Mouse (Mus musculus) lung, embryonic 14.5 days (tissue): ENCODE measurements around the gene Kctd19. TPM values are rescaled to one million over a fixed set of nuclear protein-coding genes. Genes with fewer than 3 reads are reported as not detected.

Source experiments
- ATAC-seq: fragments of 200-750 bp; cut with Nextera tagmentation; 2 replicates; pipeline ENCODE4 v1.8.0; 2017; ENCODE audit warnings: mild to moderate bottlenecking, moderate TSS enrichment, moderate library complexity; ENCODE audit not compliant: insufficient read depth
- DNase-seq: peaks from one replicate; pipeline ENCODE4 v3.0.0-alpha.2; 2015
- H3K27ac ChIP-seq: fragments of 300-500 bp; sonication (generic); 2 replicates; pipeline ENCODE4 v1.5.1; 2014; ENCODE audit warnings: low read depth, mild to moderate bottlenecking, moderate library complexity
- H3K27me3 ChIP-seq: fragments of 300-500 bp; sonication (generic); 2 replicates; pipeline ENCODE4 v1.6.1; 2014; ENCODE audit warnings: low read length, control low read depth; ENCODE audit not compliant: insufficient read depth
- H3K36me3 ChIP-seq: fragments of 300-500 bp; sonication (generic); 2 replicates; pipeline ENCODE4 v1.6.1; 2014; ENCODE audit warnings: control low read depth; ENCODE audit not compliant: insufficient read depth
- H3K4me1 ChIP-seq: fragments of 300-500 bp; sonication (generic); 2 replicates; pipeline ENCODE4 v1.6.1; 2014; ENCODE audit warnings: antibody characterized with exemption, control low read depth; ENCODE audit not compliant: insufficient read depth
- H3K4me2 ChIP-seq: fragments of 300-500 bp; sonication (generic); 2 replicates; pipeline ENCODE4 v1.6.1; 2014; ENCODE audit warnings: mild to moderate bottlenecking
- H3K4me3 ChIP-seq: fragments of 300-500 bp; sonication (generic); 2 replicates; pipeline ENCODE4 v1.5.1; 2014; ENCODE audit warnings: low read depth, low read length
- H3K9ac ChIP-seq: fragments of 300-500 bp; sonication (generic); 2 replicates; pipeline ENCODE4 v1.6.1; 2014
- H3K9me3 ChIP-seq: fragments of 300-500 bp; sonication (generic); 2 replicates; pipeline ENCODE4 v1.6.1; 2016; ENCODE audit warnings: low read depth, low read length, control low read depth
- CTCF ChIP-seq: IDR thresholded peaks from 2 replicates; pipeline ENCODE4 v1.5.1; 2016; ENCODE audit warnings: antibody characterized with exemption, low read depth
- WGBS: fragments of 180-500 bp; shearing (Covaris S2); extraction: QIAGEN DNeasy Blood & Tissue Kit; methylation state at CpG from one replicate; pipeline ENCODE4 v1.1.7; 2014; 5-methylcytosine and 5-hydroxymethylcytosine counted together
- polyA plus RNA-seq: library from polyadenylated mRNA; unstranded; fragments of >200 nt; fragmentation: Nextera tagmentation; extraction: Ambion mirVana; gene quantifications from 2 replicates; pipeline ENCODE4 v1.2.1, GENCODE M21; 2014

Gene Kctd19
- polyA plus RNA-seq, 1 experiment from 2014 or later = 0.32 TPM

DNA sequence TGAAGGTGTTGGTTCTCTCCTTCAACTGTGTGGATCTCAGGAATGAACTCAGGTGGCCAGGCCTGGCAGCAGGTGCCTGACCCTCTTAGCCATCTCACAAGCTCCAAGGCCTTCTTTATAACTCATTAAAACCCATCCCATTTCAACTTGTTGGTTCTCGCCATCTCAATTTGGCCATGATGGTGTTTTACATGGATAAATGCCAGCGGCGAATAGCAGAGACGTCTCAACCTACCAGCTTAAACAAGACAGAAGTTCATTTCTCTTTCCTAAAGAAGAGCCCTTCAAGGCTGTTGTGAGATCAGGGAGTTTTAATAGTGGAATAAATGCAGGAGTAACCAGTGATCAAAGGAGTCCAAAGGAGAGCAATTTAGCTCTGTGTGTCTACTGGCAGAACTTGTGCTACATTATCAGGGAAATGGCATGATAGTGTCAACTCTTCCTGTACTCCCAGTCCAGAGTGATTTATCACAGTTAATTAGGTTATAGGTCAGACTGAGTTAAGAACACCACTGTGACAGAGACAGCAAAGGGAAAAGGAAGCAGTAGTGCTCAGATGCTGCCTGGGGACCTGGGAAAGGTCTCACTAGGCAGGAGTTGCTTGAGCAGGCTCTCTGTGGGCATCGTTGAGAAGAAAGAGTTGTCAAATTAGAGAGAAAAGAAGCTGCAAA, 23.9 kb upstream of the Kctd19 start:
- Histone ChIP-seq H3K9ac (no peak overlapping the region), H3K27ac (no peak overlapping the region), H3K4me3 (no peak overlapping the region), H3K27me3 (no peaks in the 10 kb centered on the region), H3K36me3 (no peaks in the 10 kb centered on the region), H3K4me1 (peaks cover 7% of the 10 kb centered on the region; the same call in 1 of the 2 replicates), H3K9me3 (no peaks in the 10 kb centered on the region), H3K4me2 (no peak overlapping the region)
- ATAC-seq (no peak), DNase-seq (no peak)
- WGBS = 73% methylated on average over 5 of the region's 5 CpGs
- TF ChIP-seq CTCF = no peak

- H3K9me3 ChIP-seq = no peaks in the 10 kb centered on the region
- no peak overlapping the region for H3K9ac ChIP-seq
- H3K27ac ChIP-seq = no peak overlapping the region; the same call in 1 of the 2 replicates
- WGBS = 71% methylated on average over 5 of the region's 5 CpGs
- H3K4me3 ChIP-seq = no peak overlapping the region
- ATAC-seq = no peak
- no peak for DNase-seq
- H3K36me3 ChIP-seq = no peaks in the 10 kb centered on the region
- peaks cover 7% of the 10 kb centered on the region; the same call in 1 of the 2 replicates for H3K4me1 ChIP-seq
- TF ChIP-seq CTCF = no peak
- H3K27me3 ChIP-seq = no peaks in the 10 kb centered on the region
- no peak overlapping the region for H3K4me2 ChIP-seq
Measured at GRCm38 (mm10) chr8:105436218-105436617, 22.9 kb upstream of the Kctd19 start.

- Histone ChIP-seq H3K36me3 (no peaks in the 10 kb centered on the region), H3K9ac (no peak overlapping the region), H3K27ac (no peak overlapping the region), H3K4me3 (no peak overlapping the region), H3K4me2 (no peak overlapping the region), H3K4me1 (peaks cover 7% of the 10 kb centered on the region; the same call in 1 of the 2 replicates), H3K27me3 (no peaks in the 10 kb centered on the region), H3K9me3 (no peaks in the 10 kb centered on the region)
- no peak for TF ChIP-seq CTCF
- no peak for DNase-seq
- ATAC-seq = no peak
- 60% methylated on average over 5 of the region's 5 CpGs for WGBS
Measured at GRCm38 (mm10) chr8:105434136-105434535, 20.8 kb upstream of the Kctd19 start.

- H3K27ac ChIP-seq = no peak overlapping the region
- no peak overlapping the region for H3K9ac ChIP-seq
- no peak overlapping the region for H3K4me2 ChIP-seq
- no peak for ATAC-seq
- DNase-seq = no peak
- no peaks in the 10 kb centered on the region for H3K27me3 ChIP-seq
- no peak for TF ChIP-seq CTCF
- 48% methylated on average over 5 of the region's 5 CpGs for WGBS
- H3K4me3 ChIP-seq = no peak overlapping the region
- H3K4me1 ChIP-seq = peaks cover 7% of the 10 kb centered on the region; the same call in 1 of the 2 replicates
- H3K9me3 ChIP-seq = no peaks in the 10 kb centered on the region
- H3K36me3 ChIP-seq = no peaks in the 10 kb centered on the region
Measured at GRCm38 (mm10) chr8:105433511-105433910, 20.2 kb upstream of the Kctd19 start.

GRCm38 (mm10) chr8:105433021-105433420, 19.7 kb upstream of the Kctd19 start:
- Histone ChIP-seq H3K27ac (no peak overlapping the region), H3K9ac (no peak overlapping the region), H3K27me3 (no peaks in the 10 kb centered on the region), H3K4me3 (no peak overlapping the region), H3K4me2 (no peak overlapping the region), H3K9me3 (no peaks in the 10 kb centered on the region), H3K4me1 (peaks cover 7% of the 10 kb centered on the region; the same call in 1 of the 2 replicates), H3K36me3 (no peaks in the 10 kb centered on the region)
- TF ChIP-seq CTCF = no peak
- ATAC-seq (no peak), DNase-seq (no peak)
- WGBS = 56% methylated on average over 6 of the region's 6 CpGs

DNA sequence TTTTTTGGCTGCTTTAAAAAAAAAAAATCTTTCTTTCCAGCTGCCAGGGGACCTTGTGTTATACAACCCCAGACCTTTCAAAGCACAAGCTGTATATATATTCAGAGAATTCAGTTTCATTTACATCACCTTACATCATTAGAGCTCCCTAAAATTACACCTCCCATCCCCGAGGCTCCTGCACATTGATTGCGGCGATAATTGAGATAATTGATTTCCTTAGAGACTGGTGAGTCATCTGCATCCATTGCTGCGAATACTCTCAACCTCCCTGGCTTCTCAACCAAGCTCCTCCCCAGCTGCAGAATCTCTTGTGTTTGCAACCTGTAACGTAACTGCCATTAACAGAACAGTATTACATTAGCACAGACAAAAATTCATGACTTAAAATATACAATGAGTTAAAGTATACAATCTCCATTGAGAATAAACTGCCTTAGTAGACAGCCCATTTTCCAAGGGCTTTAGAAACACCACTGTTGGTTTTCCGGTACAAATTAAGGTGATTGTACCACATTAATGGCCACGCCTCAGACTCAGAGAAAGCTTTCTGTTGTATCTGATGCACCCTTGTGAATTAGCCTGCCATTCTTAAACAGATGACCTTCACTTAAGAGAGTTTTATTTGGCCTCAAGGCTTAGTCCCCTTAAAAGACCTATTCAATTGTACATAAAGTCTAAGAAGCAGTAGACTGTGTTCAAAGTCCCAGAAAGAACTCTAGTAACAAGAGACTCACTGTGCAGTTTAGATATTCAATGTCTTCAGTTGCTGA, 18.6 kb upstream of the Kctd19 start:
- H3K4me1 ChIP-seq = peaks cover 8% of the 10 kb centered on the region
- TF ChIP-seq CTCF = no peak
- no peak overlapping the region for H3K27ac ChIP-seq
- no peaks in the 10 kb centered on the region for H3K36me3 ChIP-seq
- H3K27me3 ChIP-seq = no peaks in the 10 kb centered on the region
- no peak overlapping the region for H3K4me2 ChIP-seq
- DNase-seq (no peak), ATAC-seq (no peak)
- H3K4me3 ChIP-seq = no peak overlapping the region
- WGBS = 68% methylated on average over 7 of the region's 7 CpGs
- no peaks in the 10 kb centered on the region for H3K9me3 ChIP-seq
- H3K9ac ChIP-seq = no peak overlapping the region

- no peak for TF ChIP-seq CTCF
- no peak overlapping the region for H3K9ac ChIP-seq
- H3K9me3 ChIP-seq = no peaks in the 10 kb centered on the region
- H3K27ac ChIP-seq = no peak overlapping the region
- no peaks in the 10 kb centered on the region for H3K27me3 ChIP-seq
- H3K4me2 ChIP-seq = no peak overlapping the region
- no peak for DNase-seq
- no peak overlapping the region for H3K4me3 ChIP-seq
- 47% methylated on average over 6 of the region's 6 CpGs for WGBS
- no peak for ATAC-seq
- peaks cover 3% of the 10 kb centered on the region; the same call in 1 of the 2 replicates for H3K4me1 ChIP-seq
- no peaks in the 10 kb centered on the region for H3K36me3 ChIP-seq
Measured at GRCm38 (mm10) chr8:105426878-105427277, 13.6 kb upstream of the Kctd19 start.
